Mouse (Mus musculus) MEL (cell line): ENCODE measurements at regions not wholly inside any gene's neighbourhood (a gene's known extent, or its start where the extent isn't known, plus 50 kb on each side); places are given as distances from the start of the nearest gene placed in this dataset.

ENCODE experiments used
- DNase-seq: peaks from one replicate; pipeline ENCODE4 v3.0.0; 2011; ENCODE audit warnings: low read depth, low spot score
- H3K27ac ChIP-seq: 2 replicates; pipeline ENCODE4 v1.5.1; 2012; ENCODE audit warnings: low read depth, mild to moderate bottlenecking, control low read depth, low read length, moderate library complexity; ENCODE audit not compliant: control insufficient read depth
- H3K27me3 ChIP-seq, 2 experiments: fragments of 150-350 bp in 1 of 2; sonication (generic) in 1 of 2; 2 replicates each; pipeline ENCODE4 v1.6.1; 2012; ENCODE audit warnings: low read length in 2 of 2, mild to moderate bottlenecking in 2 of 2, improper control_type of control experiment in 1 of 2, moderate library complexity in 1 of 2; ENCODE audit not compliant: insufficient read depth in 2 of 2, control insufficient read depth in 1 of 2
- H3K36me3 ChIP-seq, 2 experiments: 2 replicates each; pipeline ENCODE4 v1.6.1; 2012 to 2014; ENCODE audit warnings: low read length in 2 of 2, improper control_type of control experiment in 1 of 2, inconsistent platforms in 1 of 2, mild to moderate bottlenecking in 1 of 2; ENCODE audit not compliant: insufficient read depth in 2 of 2, control insufficient read depth in 1 of 2
- H3K4me1 ChIP-seq, 2 experiments: fragments of 150-350 bp in 1 of 2; sonication (generic) in 1 of 2; 2 replicates each; pipeline ENCODE4 v1.6.1; 2012; ENCODE audit warnings: low read length in 2 of 2, improper control_type of control experiment in 1 of 2, mild to moderate bottlenecking in 1 of 2; ENCODE audit not compliant: insufficient read depth in 2 of 2, control insufficient read depth in 1 of 2
- H3K4me3 ChIP-seq, 2 experiments: fragments of 150-350 bp in 1 of 2; sonication (generic) in 1 of 2; 2 replicates each; pipeline ENCODE4 v1.5.1; 2012; ENCODE audit warnings: low read depth in 2 of 2, low read length in 2 of 2, mild to moderate bottlenecking in 2 of 2, moderate library complexity in 2 of 2, control low read depth in 1 of 2, improper control_type of control experiment in 1 of 2; ENCODE audit not compliant: control insufficient read depth in 1 of 2, insufficient read depth in 1 of 2
- H3K79me2 ChIP-seq: 2 replicates; pipeline ENCODE4 v1.6.1; 2012; ENCODE audit warnings: mild to moderate bottlenecking, low read length, moderate library complexity; ENCODE audit not compliant: control insufficient read depth, poor library complexity, insufficient read depth
- H3K9ac ChIP-seq: 2 replicates; pipeline ENCODE4 v1.6.1; 2012; ENCODE audit warnings: low read depth, mild to moderate bottlenecking, control low read depth, low read length, moderate library complexity; ENCODE audit not compliant: control insufficient read depth, poor library complexity, severe bottlenecking
- H3K9me3 ChIP-seq: fragments of 150-350 bp; sonication (generic); replicated peaks from 2 replicates; pipeline ENCODE4 v1.6.1; 2012; ENCODE audit warnings: mild to moderate bottlenecking, low read length, improper control_type of control experiment, moderate library complexity; ENCODE audit not compliant: insufficient read depth
- CHD1 ChIP-seq: IDR thresholded peaks from 2 replicates; pipeline ENCODE4 v1.6.1; 2012; ENCODE audit warnings: low read depth, mild to moderate bottlenecking, inconsistent platforms, low read length, improper control_type of control experiment
- CHD2 ChIP-seq: IDR thresholded peaks from 2 replicates; pipeline ENCODE4 v1.6.1; 2011; ENCODE audit warnings: low read length, improper control_type of control experiment
- E2F4 ChIP-seq: IDR thresholded peaks from 2 replicates; pipeline ENCODE4 v1.6.1; 2011; ENCODE audit warnings: low read depth, low read length, improper control_type of control experiment, borderline replicate concordance
- ELF1 ChIP-seq: IDR thresholded peaks from 2 replicates; pipeline ENCODE4 v1.6.1; 2014; ENCODE audit warnings: low read depth, mild to moderate bottlenecking, inconsistent platforms, low read length, improper control_type of control experiment, moderate library complexity
- EP300 ChIP-seq, 2 experiments: IDR thresholded peaks; 2 replicates each; pipeline ENCODE4 v1.6.1; 2011; ENCODE audit warnings: improper control_type of control experiment in 2 of 2, low read length in 2 of 2, low read depth in 1 of 2, mild to moderate bottlenecking in 1 of 2
- ETS1 ChIP-seq: IDR thresholded peaks from 2 replicates; pipeline ENCODE4 v1.6.1; 2012; ENCODE audit warnings: low read depth, mild to moderate bottlenecking, inconsistent platforms, low read length, improper control_type of control experiment, moderate library complexity
- HCFC1 ChIP-seq: IDR thresholded peaks from 2 replicates; pipeline ENCODE4 v1.6.1; 2012; ENCODE audit warnings: low read depth, mild to moderate bottlenecking, inconsistent platforms, low read length, improper control_type of control experiment, moderate library complexity
- JUND ChIP-seq: IDR thresholded peaks from 2 replicates; pipeline ENCODE4 v1.6.1; 2011; ENCODE audit warnings: low read depth, mild to moderate bottlenecking, improper control_type of control experiment, low read length
- KAT2A ChIP-seq: conservative IDR thresholded peaks from 2 replicates; pipeline ENCODE4 v1.6.1; 2012; ENCODE audit warnings: low read depth, low read length, improper control_type of control experiment, inconsistent platforms
- MAFK ChIP-seq: IDR thresholded peaks from 2 replicates; pipeline ENCODE4 v1.6.1; 2011; ENCODE audit warnings: low read depth, mild to moderate bottlenecking, low read length, improper control_type of control experiment, borderline replicate concordance
- MAX ChIP-seq: IDR thresholded peaks from 2 replicates; pipeline ENCODE4 v1.6.1; 2011; ENCODE audit warnings: low read length, improper control_type of control experiment
- MXI1 ChIP-seq: IDR thresholded peaks from 2 replicates; pipeline ENCODE4 v1.6.1; 2011; ENCODE audit warnings: mild to moderate bottlenecking, low read depth, low read length, improper control_type of control experiment
- MYC ChIP-seq: IDR thresholded peaks from 2 replicates; pipeline ENCODE4 v1.6.1; 2011; ENCODE audit warnings: low read depth, mild to moderate bottlenecking, low read length, improper control_type of control experiment, moderate library complexity
- NELFE ChIP-seq: IDR thresholded peaks from 2 replicates; pipeline ENCODE4 v1.6.1; 2011; ENCODE audit warnings: low read depth, low read length, improper control_type of control experiment
- NRF1 ChIP-seq: IDR thresholded peaks from 2 replicates; pipeline ENCODE4 v1.6.1; 2014; ENCODE audit warnings: low read depth, mild to moderate bottlenecking, inconsistent platforms, low read length, improper control_type of control experiment, moderate library complexity; ENCODE audit not compliant: poor library complexity, insufficient read depth, severe bottlenecking
- POLR2AphosphoS2 ChIP-seq: IDR thresholded peaks from 2 replicates; pipeline ENCODE4 v1.6.1; 2011; ENCODE audit warnings: low read length, improper control_type of control experiment
- POLR2AphosphoS5 ChIP-seq: IDR thresholded peaks from 2 replicates; pipeline ENCODE4 v1.6.1; 2012; ENCODE audit warnings: low read depth, borderline replicate concordance, mild to moderate bottlenecking, inconsistent platforms, low read length, moderate library complexity, mixed read lengths
- RAD21 ChIP-seq: IDR thresholded peaks from 2 replicates; pipeline ENCODE4 v1.6.1; 2011; ENCODE audit warnings: mild to moderate bottlenecking, low read depth, low read length, improper control_type of control experiment
- RCOR1 ChIP-seq: IDR thresholded peaks from 2 replicates; pipeline ENCODE4 v1.6.1; 2012; ENCODE audit warnings: low read depth, mild to moderate bottlenecking, inconsistent platforms, low read length, improper control_type of control experiment
- SIN3A ChIP-seq: IDR thresholded peaks from 2 replicates; pipeline ENCODE4 v1.6.1; 2012; ENCODE audit warnings: low read length, improper control_type of control experiment, inconsistent platforms
- SMC3 ChIP-seq: IDR thresholded peaks from 2 replicates; pipeline ENCODE4 v1.6.1; 2011; ENCODE audit warnings: low read depth, low read length, improper control_type of control experiment
- TAL1 ChIP-seq: IDR thresholded peaks from 2 replicates; pipeline ENCODE4 v1.6.1; 2012; ENCODE audit warnings: mild to moderate bottlenecking, inconsistent platforms, low read length, moderate library complexity, mixed read lengths
- UBTF ChIP-seq: IDR thresholded peaks from 2 replicates; pipeline ENCODE4 v1.6.1; 2012; ENCODE audit warnings: low read depth, mild to moderate bottlenecking, inconsistent platforms, low read length, improper control_type of control experiment, moderate library complexity, borderline replicate concordance; ENCODE audit not compliant: insufficient read depth
- USF1 ChIP-seq: IDR thresholded peaks from 2 replicates; pipeline ENCODE4 v1.6.1; 2014; ENCODE audit warnings: low read depth, mild to moderate bottlenecking, inconsistent platforms, low read length, improper control_type of control experiment, moderate library complexity
- ZKSCAN1 ChIP-seq: IDR thresholded peaks from 2 replicates; pipeline ENCODE4 v1.6.1; 2012; ENCODE audit warnings: low read depth, mild to moderate bottlenecking, inconsistent platforms, low read length, improper control_type of control experiment, moderate library complexity
- ZMIZ1 ChIP-seq: IDR thresholded peaks from 2 replicates; pipeline ENCODE4 v1.6.1; 2012; ENCODE audit warnings: low read depth, mild to moderate bottlenecking, inconsistent platforms, low read length, improper control_type of control experiment, moderate library complexity

DNA sequence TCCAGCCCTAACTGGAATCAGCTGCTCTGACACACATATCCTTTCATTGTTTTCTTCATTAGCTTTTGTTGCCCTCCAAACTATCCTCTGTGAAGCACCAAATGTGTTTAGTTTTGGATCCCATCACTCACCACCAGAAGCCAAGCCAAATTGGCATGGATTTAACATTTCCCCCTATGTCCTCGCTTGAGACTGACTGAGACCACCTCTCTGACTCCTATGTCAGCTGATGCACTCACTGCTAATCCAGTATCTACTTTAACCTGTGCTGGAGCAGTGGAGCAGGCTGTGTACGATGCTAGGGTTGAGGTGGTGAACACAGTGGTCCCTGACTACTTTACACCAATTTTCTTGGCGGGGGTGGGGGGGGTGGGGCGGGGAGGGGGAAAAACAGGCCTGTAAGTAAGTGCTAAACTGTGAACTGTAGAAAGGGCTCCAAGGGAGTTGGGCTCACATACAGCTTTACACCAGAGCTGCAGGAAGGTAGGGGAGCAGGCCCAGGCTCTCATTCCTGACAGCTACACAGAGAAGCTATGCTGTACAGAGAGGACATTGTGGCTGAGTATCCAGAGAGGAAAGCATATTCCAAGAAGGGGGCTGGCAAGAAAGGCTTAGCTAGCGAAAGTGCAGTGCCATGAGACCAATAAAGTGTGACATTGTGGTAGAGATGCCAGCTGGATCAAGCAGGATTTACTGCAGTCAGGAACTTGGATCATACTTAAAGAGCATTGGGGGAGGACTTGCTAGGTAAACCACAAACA lies 87.9 kb upstream of the Arhgap21 start:
- Histone ChIP-seq H3K9ac (no peak overlapping the region), H3K36me3 (peaks cover 0 to 8% of the 10 kb centered on the region in 2 experiments; a peak in 2 of 4 replicates), H3K4me1 (peaks cover 0 to 12% of the 10 kb centered on the region in 2 experiments; a peak in 2 of 4 replicates), H3K27me3 (no peaks in the 10 kb centered on the region; a peak in 2 of 4 replicates), H3K9me3 (no peaks in the 10 kb centered on the region), H3K27ac (no peak overlapping the region), H3K79me2 (no peaks in the 10 kb centered on the region), H3K4me3 (no peak overlapping the region)
- no peak for DNase-seq
- TF ChIP-seq ELF1 (no peak), MXI1 (no peak), RAD21 (no peak), HCFC1 (no peak), POLR2AphosphoS5 (no peak), CHD1 (no peak)

GRCm38 (mm10) chr2:21055416-21055815 lies 86.7 kb upstream of the Arhgap21 start:
- H3K79me2 ChIP-seq, result no peaks in the 10 kb centered on the region
- no peaks in the 10 kb centered on the region for H3K9me3 ChIP-seq

GRCm38 (mm10) chr2:21054325-21055082 lies 85.8 kb upstream of the Arhgap21 start:
- peaks cover 0 to 8% of the 10 kb centered on the region in 2 experiments; a peak in 2 of 4 replicates for H3K36me3 ChIP-seq
- H3K27ac ChIP-seq, result no peak overlapping the region
- DNase-seq, result peak; percentile 35
- peaks cover 0 to 12% of the 10 kb centered on the region in 2 experiments; a peak in 2 of 4 replicates for H3K4me1 ChIP-seq
- no peaks in the 10 kb centered on the region for H3K79me2 ChIP-seq
- no peak for TF ChIP-seq USF1
- TF ChIP-seq JUND, result no peak
- TF ChIP-seq ZMIZ1, result no peak
- no peak for TF ChIP-seq SIN3A
- TF ChIP-seq SMC3, result no peak
- no peak for TF ChIP-seq RCOR1
- TF ChIP-seq EP300 (IDR thresholded peaks at IDR 0.05; ENCODE audit: low read depth in 1 of 2, low read length in 2 of 2), result no peak
- no peak for TF ChIP-seq NRF1
- TF ChIP-seq MYC, result no peak
- TF ChIP-seq RAD21, result no peak
- no peak for TF ChIP-seq CHD2
- no peak for TF ChIP-seq ETS1
- no peak for TF ChIP-seq CHD1
- no peaks in the 10 kb centered on the region for H3K9me3 ChIP-seq
- H3K27me3 ChIP-seq, result no peaks in the 10 kb centered on the region
- peak overlapping the region in 1 of 2 experiments; percentile 15; a peak in 1 of 4 replicates for H3K4me3 ChIP-seq
- H3K9ac ChIP-seq, result no peak overlapping the region

More at GRCm38 (mm10) chr2:21055416-21055815, 86.7 kb upstream of the Arhgap21 start:
- Histone ChIP-seq H3K9ac (no peak overlapping the region), H3K27me3 (no peaks in the 10 kb centered on the region), H3K27ac (no peak overlapping the region), H3K36me3 (peaks cover 0 to 8% of the 10 kb centered on the region in 2 experiments; a peak in 2 of 4 replicates), H3K4me3 (no peak overlapping the region), H3K4me1 (peaks cover 0 to 12% of the 10 kb centered on the region in 2 experiments; a peak in 2 of 4 replicates)
- no peak for TF ChIP-seq EP300 (IDR thresholded peaks at IDR 0.05; ENCODE audit: low read depth in 1 of 2, low read length in 2 of 2)
- no peak for TF ChIP-seq E2F4
- TF ChIP-seq SIN3A, result no peak
- no peak for TF ChIP-seq NELFE
- no peak for TF ChIP-seq ETS1
- no peak for TF ChIP-seq JUND
- TF ChIP-seq TAL1, result no peak
- TF ChIP-seq MAX, result no peak
- TF ChIP-seq MAFK, result no peak
- no peak for TF ChIP-seq POLR2AphosphoS2
- no peak for TF ChIP-seq ZKSCAN1
- no peak for TF ChIP-seq UBTF
- TF ChIP-seq KAT2A, result no peak
- TF ChIP-seq SMC3, result no peak
- TF ChIP-seq HCFC1, result no peak
- peak; percentile 53 for DNase-seq
